Mouse (Mus musculus) CH12.LX (cell line): ENCODE measurements around the gene Acvr1. TPM values are rescaled to one million over a fixed set of nuclear protein-coding genes. Genes with fewer than 3 reads are reported as not detected.

ENCODE experiments used
- DNase-seq: peaks from one replicate; pipeline ENCODE4 v3.0.0-alpha.2; 2013; ENCODE audit errors: extremely low read depth
- H3K27ac ChIP-seq: 2 replicates; pipeline ENCODE4 v1.5.1; 2012; ENCODE audit warnings: low read depth, mild to moderate bottlenecking, control low read depth, moderate library complexity; ENCODE audit not compliant: insufficient read depth
- H3K27me3 ChIP-seq: replicated peaks from 2 replicates; pipeline ENCODE3; 2012; ENCODE audit warnings: inconsistent platforms
- H3K36me3 ChIP-seq, 2 experiments: replicated peaks in 1 of 2; 2 replicates each; pipeline versions ENCODE3 to v1.6.1; 2012; ENCODE audit warnings: inconsistent platforms in 1 of 2, low read length in 1 of 2, mild to moderate bottlenecking in 1 of 2, mixed read lengths in 1 of 2, moderate library complexity in 1 of 2; ENCODE audit not compliant: control insufficient read depth in 1 of 2, insufficient read depth in 1 of 2
- H3K4me1 ChIP-seq, 2 experiments: 2 replicates each; pipeline ENCODE4 v1.6.1; 2012; ENCODE audit warnings: inconsistent platforms in 1 of 2, moderate library complexity in 1 of 2; ENCODE audit not compliant: insufficient read depth in 2 of 2, control insufficient read depth in 1 of 2
- H3K4me2 ChIP-seq: 2 replicates; pipeline ENCODE4 v1.6.1; 2012; ENCODE audit warnings: low read depth, mild to moderate bottlenecking, control low read depth; ENCODE audit not compliant: poor library complexity, insufficient read depth, severe bottlenecking
- H3K4me3 ChIP-seq, 3 experiments: fragments of 150-350 bp in 1 of 3; sonication (generic) in 1 of 3; replicated peaks in 1 of 3; 2 replicates each; pipeline versions ENCODE3 to v1.5.1; 2011 to 2012; ENCODE audit warnings: low read depth in 2 of 3, low read length in 2 of 3, mild to moderate bottlenecking in 2 of 3, moderate library complexity in 2 of 3, control low read depth in 1 of 3, improper control_type of control experiment in 1 of 3, inconsistent platforms in 1 of 3, mixed read lengths in 1 of 3; ENCODE audit not compliant: poor library complexity in 1 of 3
- H3K79me2 ChIP-seq: replicated peaks from 2 replicates; pipeline ENCODE4 v1.6.1; 2012; ENCODE audit warnings: mild to moderate bottlenecking, moderate library complexity; ENCODE audit not compliant: control insufficient read depth, poor library complexity, insufficient read depth, severe bottlenecking; ENCODE audit errors: extremely low read depth
- H3K9ac ChIP-seq: 2 replicates; pipeline ENCODE4 v1.6.1; 2012; ENCODE audit warnings: low read depth, mild to moderate bottlenecking, control low read depth, moderate library complexity; ENCODE audit not compliant: insufficient read depth
- H3K9me3 ChIP-seq: replicated peaks from 2 replicates; pipeline ENCODE3; 2012; ENCODE audit warnings: low read length, inconsistent platforms, mixed read lengths
- CHD1 ChIP-seq: IDR thresholded peaks from 2 replicates; pipeline ENCODE4 v1.6.1; 2012; ENCODE audit warnings: low read depth, low read length, improper control_type of control experiment, inconsistent platforms
- E2F4 ChIP-seq: IDR thresholded peaks from 2 replicates; pipeline ENCODE4 v1.6.1; 2011; ENCODE audit warnings: low read depth, low read length, improper control_type of control experiment; ENCODE audit not compliant: insufficient replicate concordance
- ELF1 ChIP-seq: IDR thresholded peaks from 2 replicates; pipeline ENCODE4 v1.6.1; 2014; ENCODE audit warnings: low read depth, mild to moderate bottlenecking, inconsistent platforms, low read length, improper control_type of control experiment
- EP300 ChIP-seq: IDR thresholded peaks from 2 replicates; pipeline ENCODE4 v1.6.1; 2011; ENCODE audit warnings: low read length, improper control_type of control experiment
- ETS1 ChIP-seq: conservative IDR thresholded peaks from 2 replicates; pipeline ENCODE4 v1.6.1; 2012; ENCODE audit warnings: low read depth, mild to moderate bottlenecking, inconsistent platforms, low read length, improper control_type of control experiment, moderate library complexity
- HCFC1 ChIP-seq: IDR thresholded peaks from 2 replicates; pipeline ENCODE4 v1.6.1; 2012; ENCODE audit warnings: low read depth, mild to moderate bottlenecking, inconsistent platforms, low read length, improper control_type of control experiment
- JUND ChIP-seq: conservative IDR thresholded peaks from 2 replicates; pipeline ENCODE4 v1.6.1; 2011; ENCODE audit warnings: low read depth, low read length, improper control_type of control experiment
- KAT2A ChIP-seq: IDR thresholded peaks from 2 replicates; pipeline ENCODE4 v1.6.1; 2012; ENCODE audit warnings: low read length, improper control_type of control experiment, inconsistent platforms; ENCODE audit not compliant: insufficient replicate concordance
- MAFK ChIP-seq: IDR thresholded peaks from 2 replicates; pipeline ENCODE4 v1.6.1; 2011; ENCODE audit warnings: low read length, improper control_type of control experiment; ENCODE audit not compliant: insufficient replicate concordance
- MAX ChIP-seq: IDR thresholded peaks from 2 replicates; pipeline ENCODE4 v1.6.1; 2011; ENCODE audit warnings: low read length, improper control_type of control experiment
- MAZ ChIP-seq: IDR thresholded peaks from 2 replicates; pipeline ENCODE4 v1.6.1; 2012; ENCODE audit warnings: low read depth, mild to moderate bottlenecking, inconsistent platforms, low read length, improper control_type of control experiment, moderate library complexity
- MEF2A ChIP-seq: IDR thresholded peaks from 2 replicates; pipeline ENCODE4 v1.6.1; 2014; ENCODE audit warnings: low read depth, mild to moderate bottlenecking, inconsistent platforms, low read length, improper control_type of control experiment, borderline replicate concordance
- MXI1 ChIP-seq: IDR thresholded peaks from 2 replicates; pipeline ENCODE4 v1.6.1; 2011; ENCODE audit warnings: mild to moderate bottlenecking, low read depth, low read length, improper control_type of control experiment
- NRF1 ChIP-seq: IDR thresholded peaks from 2 replicates; pipeline ENCODE4 v1.6.1; 2014; ENCODE audit warnings: low read depth, mild to moderate bottlenecking, inconsistent platforms, low read length, improper control_type of control experiment, moderate library complexity
- PAX5 ChIP-seq: IDR thresholded peaks from 2 replicates; pipeline ENCODE4 v1.6.1; 2012; ENCODE audit warnings: low read length, inconsistent platforms, mixed read lengths
- POLR2A ChIP-seq: IDR thresholded peaks from 2 replicates; pipeline ENCODE4 v1.6.1; 2011; ENCODE audit warnings: low read depth, mild to moderate bottlenecking, improper control_type of control experiment, low read length
- POLR2AphosphoS2 ChIP-seq: IDR thresholded peaks from 2 replicates; pipeline ENCODE4 v1.6.1; 2011; ENCODE audit warnings: low read depth, low read length, improper control_type of control experiment
- RCOR1 ChIP-seq: conservative IDR thresholded peaks from 2 replicates; pipeline ENCODE4 v1.6.1; 2012; ENCODE audit warnings: low read depth, mild to moderate bottlenecking, inconsistent platforms, low read length, improper control_type of control experiment
- SMC3 ChIP-seq: IDR thresholded peaks from 2 replicates; pipeline ENCODE4 v1.6.1; 2011; ENCODE audit warnings: low read depth, low read length, improper control_type of control experiment
- ZC3H11A ChIP-seq: IDR thresholded peaks from 2 replicates; pipeline ENCODE4 v1.6.1; 2012; ENCODE audit warnings: low read depth, mild to moderate bottlenecking, inconsistent platforms, low read length, improper control_type of control experiment
- dilution Hi-C: fragments of 300-500 bp; cut with MboI; formaldehyde crosslinking; loops from 2 replicates; pipeline ENCODE4 v1.14.3; 2020; ENCODE audit warnings: low sequenced_read_pairs; ENCODE audit not compliant: extremely low pct_unique_long_range_greater_than_20kb, extremely low pct_ligation_motif_present
- in situ Hi-C: fragments of 300-500 bp; cut with MboI; formaldehyde crosslinking; loops from 3 replicates; pipeline ENCODE4 v1.14.3; 2019; ENCODE audit warnings: low sequenced_read_pairs, low pct_ligation_motif_present, low pct_unique_long_range_greater_than_20kb, mixed read lengths
- polyA plus RNA-seq: library from polyadenylated mRNA; unstranded; fragments of >175 nt; gene quantifications from 2 replicates; pipeline ENCODE4 v1.2.1, GENCODE M21; 2012; ENCODE audit warnings: low read depth; ENCODE audit not compliant: insufficient read length
- total RNA-seq, 2 experiments: library from RNA; depleted of rRNA; stranded (reverse); fragments of 300-350 nt in 1 of 2; fragments of >200 nt in 1 of 2; gene quantifications; 2 replicates each; pipeline ENCODE4 v1.2.3; 2012 to 2014

The Acvr1 gene
- total and polyA plus RNA-seq, 3 experiments, result not detected

DNA sequence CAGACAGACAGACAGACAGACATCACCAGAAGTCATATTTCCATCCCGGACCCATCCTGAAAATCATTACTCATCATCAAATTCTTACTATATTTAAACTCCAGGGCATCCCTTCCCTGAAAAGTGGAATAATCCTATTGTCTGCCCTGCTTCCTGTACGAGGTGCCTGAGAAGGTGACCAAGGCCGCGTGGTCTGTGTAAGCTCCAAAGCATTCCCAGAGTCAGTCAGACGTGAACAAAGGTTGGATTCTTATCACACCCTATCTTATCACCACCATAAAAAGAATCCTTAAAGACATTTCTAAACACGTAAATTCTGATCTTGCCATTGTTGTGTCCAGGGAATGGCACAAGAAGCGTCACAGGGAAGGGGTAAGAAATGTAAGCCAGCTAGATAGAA, 18.0 kb downstream of the Acvr1 start:
- no peak for TF ChIP-seq JUND
- TF ChIP-seq MXI1, result no peak
- TF ChIP-seq NRF1, result no peak
- TF ChIP-seq POLR2AphosphoS2, result no peak
- no peak overlapping the region for H3K4me2 ChIP-seq
- H3K9ac ChIP-seq, result no peak overlapping the region
- no peaks in the 10 kb centered on the region for H3K79me2 ChIP-seq
- H3K27ac ChIP-seq, result no peak overlapping the region
- H3K9me3 ChIP-seq, result peaks cover 24% of the 10 kb centered on the region
- dilution Hi-C loops, result no loop called here
- no peak overlapping the region for H3K4me3 ChIP-seq
- H3K4me1 ChIP-seq, result no peaks in the 10 kb centered on the region
- H3K27me3 ChIP-seq, result no peaks in the 10 kb centered on the region
- DNase-seq, result no peak
- no peaks in the 10 kb centered on the region for H3K36me3 ChIP-seq
- in situ Hi-C loops, result no loop called here

DNA sequence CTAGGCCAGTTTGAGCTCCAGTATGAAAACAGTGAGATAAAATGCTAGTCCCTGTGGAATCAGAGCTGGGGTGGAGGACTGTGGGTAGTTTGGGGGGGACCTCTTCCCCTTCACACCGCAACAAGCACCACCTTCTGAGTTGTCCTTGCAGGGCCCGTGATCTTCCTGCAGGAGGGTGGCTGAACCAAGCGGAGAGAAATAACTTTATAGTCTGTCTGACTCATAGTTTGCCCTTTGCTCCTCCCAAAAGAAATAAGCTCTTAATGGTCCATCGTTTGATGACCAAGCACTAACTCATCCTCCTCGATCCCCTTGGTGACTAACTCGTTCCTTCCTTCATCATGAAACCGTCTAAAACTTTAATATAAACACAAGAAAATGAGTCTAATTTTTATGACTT, 20.7 kb downstream of the Acvr1 start:
- no peaks in the 10 kb centered on the region for H3K79me2 ChIP-seq
- H3K9me3 ChIP-seq, result peaks cover 20% of the 10 kb centered on the region
- dilution Hi-C loops, result no loop called here

DNA sequence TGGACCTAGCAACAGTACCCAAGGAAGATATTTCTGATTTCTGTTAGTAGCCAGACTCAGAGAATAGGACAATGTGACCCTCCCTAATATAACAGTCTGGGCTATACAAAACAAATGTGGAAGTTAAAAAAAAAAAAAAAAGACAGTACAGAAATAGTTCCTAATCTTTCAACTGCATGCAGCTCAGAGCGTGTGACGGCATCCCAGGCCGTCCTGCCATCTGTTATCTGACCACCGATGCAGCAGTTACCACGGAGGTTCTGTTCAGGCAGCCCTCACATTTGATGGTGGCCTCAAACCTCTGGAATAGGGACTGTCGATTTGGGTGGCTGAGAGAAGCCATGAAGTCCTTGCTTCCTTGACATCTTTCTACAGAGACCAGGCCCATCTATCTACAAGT, 22.6 kb downstream of the Acvr1 start:
- dilution Hi-C loops, result no loop called here
- H3K9me3 ChIP-seq, result peaks cover 12% of the 10 kb centered on the region
- TF ChIP-seq EP300, result no peak
- no peak for TF ChIP-seq JUND
- no peak for TF ChIP-seq MAFK
- TF ChIP-seq, all 38 proteins: peak for 0
- Histone ChIP-seq H3K79me2 (no peaks in the 10 kb centered on the region), H3K27ac (no peak overlapping the region), H3K4me1 (no peaks in the 10 kb centered on the region), H3K36me3 (no peaks in the 10 kb centered on the region), H3K9ac (no peak overlapping the region), H3K4me2 (no peak overlapping the region), H3K27me3 (no peaks in the 10 kb centered on the region), H3K4me3 (no peak overlapping the region)
- no peak for DNase-seq
- in situ Hi-C loops, result no loop called here

More for the DNA sequence above, 20.7 kb downstream of the Acvr1 start:
- in situ Hi-C loops, result no loop called here
- H3K27me3 ChIP-seq, result no peaks in the 10 kb centered on the region
- H3K4me2 ChIP-seq, result no peak overlapping the region
- H3K9ac ChIP-seq, result no peak overlapping the region
- TF ChIP-seq MEF2A (no peak), E2F4 (no peak), RCOR1 (no peak), ZC3H11A (no peak), NRF1 (no peak), SMC3 (no peak), CHD1 (no peak), ELF1 (no peak), MAZ (no peak), EP300 (no peak), ETS1 (no peak), MAX (no peak), KAT2A (no peak), POLR2A (no peak), PAX5 (no peak), HCFC1 (no peak)
- H3K27ac ChIP-seq, result no peak overlapping the region
- no peaks in the 10 kb centered on the region for H3K36me3 ChIP-seq
- no peaks in the 10 kb centered on the region for H3K4me1 ChIP-seq
- no peak for DNase-seq
- H3K4me3 ChIP-seq, result no peak overlapping the region
